Mouse (Mus musculus) hindbrain, embryonic 14.5 days (tissue): Measurements from ENCODE around the gene Tfap2e. TPM values are rescaled to one million over a fixed set of nuclear protein-coding genes. Genes with fewer than 3 reads are reported as not detected.

Experiments used
- ATAC-seq: fragments of 200-750 bp; cut with Nextera tagmentation; 2 replicates; pipeline ENCODE4 v1.8.0; 2017; ENCODE audit warnings: moderate number of reproducible peaks, mild to moderate bottlenecking, moderate TSS enrichment, moderate library complexity; ENCODE audit not compliant: low FRiP score
- DNase-seq: peaks from one replicate; pipeline ENCODE4 v3.0.0-alpha.2; 2015; ENCODE audit warnings: low spot score
- H3K27ac ChIP-seq: fragments of 300-500 bp; sonication (generic); 2 replicates; pipeline ENCODE4 v1.5.1; 2014; ENCODE audit warnings: mild to moderate bottlenecking, moderate library complexity
- H3K27me3 ChIP-seq: fragments of 300-500 bp; sonication (generic); 2 replicates; pipeline ENCODE4 v1.6.1; 2014; ENCODE audit warnings: mild to moderate bottlenecking, low read length, mixed read lengths; ENCODE audit not compliant: control insufficient read depth, insufficient read depth
- H3K36me3 ChIP-seq: fragments of 300-500 bp; sonication (generic); replicated peaks from 2 replicates; pipeline ENCODE4 v1.6.1; 2014; ENCODE audit not compliant: control insufficient read depth, insufficient read depth
- H3K4me1 ChIP-seq: fragments of 300-500 bp; sonication (generic); replicated peaks from 2 replicates; pipeline ENCODE4 v1.6.1; 2014; ENCODE audit warnings: antibody characterized with exemption, low read length, mixed read lengths; ENCODE audit not compliant: control insufficient read depth, insufficient read depth
- H3K4me2 ChIP-seq: fragments of 300-500 bp; sonication (generic); replicated peaks from 2 replicates; pipeline ENCODE4 v1.6.1; 2014; ENCODE audit warnings: mild to moderate bottlenecking, moderate library complexity
- H3K4me3 ChIP-seq: fragments of 300-500 bp; sonication (generic); replicated peaks from 2 replicates; pipeline ENCODE4 v1.5.1; 2014; ENCODE audit warnings: mild to moderate bottlenecking, low read length
- H3K9ac ChIP-seq: fragments of 300-500 bp; sonication (generic); 2 replicates; pipeline ENCODE4 v1.6.1; 2014
- H3K9me3 ChIP-seq: fragments of 300-500 bp; sonication (generic); 2 replicates; pipeline ENCODE4 v1.6.1; 2016; ENCODE audit warnings: low read length; ENCODE audit not compliant: control insufficient read depth
- WGBS: fragments of 180-500 bp; shearing (Covaris S2); extraction: QIAGEN DNeasy Blood & Tissue Kit; methylation state at CpG from one replicate; pipeline ENCODE4 v1.1.7; 2014; 5-methylcytosine and 5-hydroxymethylcytosine counted together
- polyA plus RNA-seq: library from polyadenylated mRNA; unstranded; fragments of >200 nt; fragmentation: Nextera tagmentation; extraction: Ambion mirVana; gene quantifications from 2 replicates; pipeline ENCODE4 v1.2.1, GENCODE M21; 2014

Gene Tfap2e
- polyA plus RNA-seq, 1 experiment from 2014 or later, result 0.54 TPM

DNA sequence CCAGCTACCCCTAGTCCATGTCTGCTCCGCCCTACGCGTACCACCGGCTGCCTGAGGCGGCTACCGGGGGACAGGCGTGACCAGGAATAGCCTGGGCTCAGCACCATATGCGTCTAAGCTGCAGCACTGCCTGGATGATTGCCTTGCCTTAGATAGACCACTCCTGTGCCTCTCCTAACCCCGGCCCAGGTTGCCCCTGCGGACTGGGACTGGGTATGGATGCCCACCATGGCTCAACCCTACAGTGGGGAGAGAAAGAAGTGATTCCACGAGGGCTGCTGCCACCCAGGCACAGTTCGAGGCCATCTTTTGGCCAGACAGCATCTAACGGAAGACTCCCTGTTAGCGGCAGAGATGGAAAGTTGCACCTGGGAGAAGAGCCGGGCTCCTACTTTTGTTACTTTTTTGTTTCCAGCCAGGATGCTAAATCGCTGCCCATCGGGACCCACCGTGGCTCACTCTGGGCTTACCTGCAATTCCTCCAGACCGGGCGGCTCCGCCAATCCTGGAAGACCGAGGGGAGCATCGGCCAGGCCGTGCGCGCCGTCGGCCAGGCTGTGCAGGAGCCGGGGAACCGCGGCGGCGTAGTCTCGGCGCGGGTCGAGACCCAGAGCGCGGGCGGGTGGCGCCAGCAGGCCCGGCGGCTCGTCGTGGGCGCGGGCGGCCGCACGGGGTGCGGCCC lies 1.2 kb downstream of the Tfap2e start:
- Histone ChIP-seq H3K36me3 (no peaks in the 10 kb centered on the region), H3K4me3 (peak overlapping the region; percentile 11), H3K9me3 (no peaks in the 10 kb centered on the region), H3K27ac (no peak overlapping the region), H3K4me2 (peak overlapping the region; percentile 47), H3K27me3 (peaks cover 97% of the 10 kb centered on the region), H3K4me1 (peaks cover 4% of the 10 kb centered on the region; the same call in 1 of the 2 replicates), H3K9ac (no peak overlapping the region)
- DNase-seq (no peak), ATAC-seq (no peak)
- 3% methylated on average over 51 of the region's 51 CpGs for WGBS

GRCm38 (mm10) chr4:126734001-126734603 lies 1.9 kb downstream of the Tfap2e start:
- Histone ChIP-seq H3K27me3 (peaks cover 95% of the 10 kb centered on the region), H3K27ac (no peak overlapping the region), H3K4me3 (no peak overlapping the region), H3K4me1 (peaks cover 4% of the 10 kb centered on the region; the same call in 1 of the 2 replicates), H3K36me3 (no peaks in the 10 kb centered on the region), H3K9me3 (no peaks in the 10 kb centered on the region), H3K4me2 (no peak overlapping the region), H3K9ac (no peak overlapping the region)
- no peak for DNase-seq
- no peak for ATAC-seq
- 3% methylated on average over 16 of the region's 16 CpGs for WGBS

- no peaks in the 10 kb centered on the region for H3K9me3 ChIP-seq
- H3K4me1 ChIP-seq, result peaks cover 4% of the 10 kb centered on the region; the same call in 1 of the 2 replicates
- no peaks in the 10 kb centered on the region for H3K36me3 ChIP-seq
- no peak overlapping the region for H3K9ac ChIP-seq
- no peak overlapping the region; the same call in 1 of the 2 replicates for H3K4me3 ChIP-seq
- DNase-seq (no peak), ATAC-seq (no peak)
- H3K27me3 ChIP-seq, result peaks cover 85% of the 10 kb centered on the region
- WGBS, result 6% methylated on average over 26 of the region's 26 CpGs
- peak overlapping the region; percentile 24 for H3K4me2 ChIP-seq
- H3K27ac ChIP-seq, result no peak overlapping the region
These were observed 3.3 kb downstream of the Tfap2e start for GRCm38 (mm10) chr4:126732531-126733380.

GRCm38 (mm10) chr4:126732111-126732510 lies 3.9 kb downstream of the Tfap2e start:
- 3% methylated on average over 18 of the region's 18 CpGs for WGBS
- Histone ChIP-seq H3K9ac (no peak overlapping the region), H3K4me2 (peak overlapping the region; percentile 24), H3K36me3 (no peaks in the 10 kb centered on the region), H3K4me3 (no peak overlapping the region; the same call in 1 of the 2 replicates), H3K27ac (no peak overlapping the region), H3K27me3 (peaks cover 78% of the 10 kb centered on the region), H3K4me1 (peaks cover 4% of the 10 kb centered on the region; the same call in 1 of the 2 replicates), H3K9me3 (no peaks in the 10 kb centered on the region)
- DNase-seq, result no peak
- ATAC-seq, result no peak

GRCm38 (mm10) chr4:126707439-126707826 lies 28.6 kb downstream of the Tfap2e start:
- Histone ChIP-seq H3K4me2 (no peak overlapping the region), H3K9ac (no peak overlapping the region), H3K36me3 (peaks cover 79% of the 10 kb centered on the region), H3K27me3 (no peaks in the 10 kb centered on the region), H3K4me1 (no peaks in the 10 kb centered on the region), H3K4me3 (no peak overlapping the region), H3K9me3 (no peaks in the 10 kb centered on the region), H3K27ac (no peak overlapping the region)
- WGBS, result 20% methylated on average over 5 of the region's 5 CpGs
- DNase-seq (no peak), ATAC-seq (no peak)

GRCm38 (mm10) chr4:126706630-126707438 lies 29.2 kb downstream of the Tfap2e start:
- DNase-seq, result peak; percentile 27
- Histone ChIP-seq H3K9ac (no peak overlapping the region), H3K27ac (no peak overlapping the region)

GRCm38 (mm10) chr4:126696908-126697307 lies 39.1 kb downstream of the Tfap2e start:
- H3K27ac ChIP-seq, result no peak overlapping the region
- DNase-seq, result no peak
- H3K9me3 ChIP-seq, result no peaks in the 10 kb centered on the region
- H3K36me3 ChIP-seq, result peaks cover 15% of the 10 kb centered on the region
- no peak overlapping the region for H3K4me2 ChIP-seq
- H3K9ac ChIP-seq, result no peak overlapping the region
- H3K4me3 ChIP-seq, result no peak overlapping the region
- H3K27me3 ChIP-seq, result no peaks in the 10 kb centered on the region
- WGBS, result 96% methylated on average over 4 of the region's 4 CpGs
- H3K4me1 ChIP-seq, result no peaks in the 10 kb centered on the region
- ATAC-seq, result no peak

More at GRCm38 (mm10) chr4:126706630-126707438, 29.2 kb downstream of the Tfap2e start:
- no peak overlapping the region for H3K4me3 ChIP-seq
- H3K27me3 ChIP-seq, result no peaks in the 10 kb centered on the region
- 33% methylated on average over 12 of the region's 12 CpGs for whole genome bisulfite sequencing
- no peaks in the 10 kb centered on the region for H3K4me1 ChIP-seq
- peak; percentile 68; the same call in 1 of the 2 replicates for ATAC-seq
- H3K4me2 ChIP-seq, result no peak overlapping the region
- H3K36me3 ChIP-seq, result peaks cover 80% of the 10 kb centered on the region
- H3K9me3 ChIP-seq, result no peaks in the 10 kb centered on the region

- H3K4me3 ChIP-seq, result no peak overlapping the region
- H3K4me1 ChIP-seq, result no peaks in the 10 kb centered on the region
- 82% methylated on average over 5 of the region's 5 CpGs for WGBS
- H3K9ac ChIP-seq, result no peak overlapping the region
- no peak overlapping the region for H3K27ac ChIP-seq
- DNase-seq (no peak), ATAC-seq (no peak)
- H3K9me3 ChIP-seq, result no peaks in the 10 kb centered on the region
- H3K36me3 ChIP-seq, result peaks cover 20% of the 10 kb centered on the region
- no peak overlapping the region for H3K4me2 ChIP-seq
- no peaks in the 10 kb centered on the region for H3K27me3 ChIP-seq
These were observed 43.0 kb downstream of the Tfap2e start for GRCm38 (mm10) chr4:126693021-126693420.
